Mouse (Mus musculus) forebrain, embryonic 14.5 days (tissue): ENCODE results near the gene Rps6ka1. TPM values are rescaled to one million over a fixed set of nuclear protein-coding genes. Genes with fewer than 3 reads are reported as not detected.
"Not testable (repeated sequence)": the region's sequence is repeated elsewhere in the genome, so short reads cannot be mapped to it uniquely, and the experiment has no call there.

ENCODE experiments used
- ATAC-seq: fragments of 200-750 bp; cut with Nextera tagmentation; 2 replicates; pipeline ENCODE4 v1.8.0; 2017; ENCODE audit warnings: mild to moderate bottlenecking, moderate library complexity
- DNase-seq: peaks from one replicate; pipeline ENCODE4 v3.0.0-alpha.2; 2015; ENCODE audit warnings: low spot score
- H3K27ac ChIP-seq: fragments of 300-500 bp; sonication (generic); 2 replicates; pipeline ENCODE4 v1.5.1; 2014; ENCODE audit warnings: low read depth, mild to moderate bottlenecking, control low read depth, low read length, moderate library complexity
- H3K27me3 ChIP-seq: fragments of 300-500 bp; sonication (generic); replicated peaks from 2 replicates; pipeline ENCODE4 v1.6.1; 2014; ENCODE audit warnings: low read length, control low read depth, mixed read lengths; ENCODE audit not compliant: control insufficient read depth, insufficient read depth
- H3K36me3 ChIP-seq: fragments of 300-500 bp; sonication (generic); 2 replicates; pipeline ENCODE4 v1.6.1; 2014; ENCODE audit warnings: low read length, control low read depth; ENCODE audit not compliant: control insufficient read depth, insufficient read depth
- H3K4me1 ChIP-seq: fragments of 300-500 bp; sonication (generic); 2 replicates; pipeline ENCODE4 v1.6.1; 2014; ENCODE audit warnings: antibody characterized with exemption, low read length, control low read depth; ENCODE audit not compliant: control insufficient read depth, insufficient read depth
- H3K4me2 ChIP-seq: fragments of 300-500 bp; sonication (generic); 2 replicates; pipeline ENCODE4 v1.6.1; 2014; ENCODE audit warnings: mild to moderate bottlenecking, control low read depth, low read length
- H3K4me3 ChIP-seq: fragments of 300-500 bp; sonication (generic); 2 replicates; pipeline ENCODE4 v1.5.1; 2014; ENCODE audit warnings: low read depth, low read length, control low read depth
- H3K9ac ChIP-seq: fragments of 300-500 bp; sonication (generic); 2 replicates; pipeline ENCODE4 v1.6.1; 2014; ENCODE audit warnings: mild to moderate bottlenecking, low read length, control low read depth, moderate library complexity
- H3K9me3 ChIP-seq: fragments of 300-500 bp; sonication (generic); replicated peaks from 2 replicates; pipeline ENCODE4 v1.6.1; 2016; ENCODE audit warnings: low read length, control low read depth, mixed read lengths; ENCODE audit not compliant: control insufficient read depth
- WGBS: fragments of 180-500 bp; shearing (Covaris S2); extraction: QIAGEN DNeasy Blood & Tissue Kit; methylation state at CpG from one replicate; pipeline ENCODE4 v1.1.7; 2014; 5-methylcytosine and 5-hydroxymethylcytosine counted together
- polyA plus RNA-seq: library from polyadenylated mRNA; unstranded; fragments of >200 nt; fragmentation: Nextera tagmentation; extraction: Ambion mirVana; gene quantifications from 2 replicates; pipeline ENCODE4 v1.2.1, GENCODE M21; 2014

Rps6ka1 gene
- polyA plus RNA-seq: 13.5 and 16.2 TPM in 2 replicates

DNA sequence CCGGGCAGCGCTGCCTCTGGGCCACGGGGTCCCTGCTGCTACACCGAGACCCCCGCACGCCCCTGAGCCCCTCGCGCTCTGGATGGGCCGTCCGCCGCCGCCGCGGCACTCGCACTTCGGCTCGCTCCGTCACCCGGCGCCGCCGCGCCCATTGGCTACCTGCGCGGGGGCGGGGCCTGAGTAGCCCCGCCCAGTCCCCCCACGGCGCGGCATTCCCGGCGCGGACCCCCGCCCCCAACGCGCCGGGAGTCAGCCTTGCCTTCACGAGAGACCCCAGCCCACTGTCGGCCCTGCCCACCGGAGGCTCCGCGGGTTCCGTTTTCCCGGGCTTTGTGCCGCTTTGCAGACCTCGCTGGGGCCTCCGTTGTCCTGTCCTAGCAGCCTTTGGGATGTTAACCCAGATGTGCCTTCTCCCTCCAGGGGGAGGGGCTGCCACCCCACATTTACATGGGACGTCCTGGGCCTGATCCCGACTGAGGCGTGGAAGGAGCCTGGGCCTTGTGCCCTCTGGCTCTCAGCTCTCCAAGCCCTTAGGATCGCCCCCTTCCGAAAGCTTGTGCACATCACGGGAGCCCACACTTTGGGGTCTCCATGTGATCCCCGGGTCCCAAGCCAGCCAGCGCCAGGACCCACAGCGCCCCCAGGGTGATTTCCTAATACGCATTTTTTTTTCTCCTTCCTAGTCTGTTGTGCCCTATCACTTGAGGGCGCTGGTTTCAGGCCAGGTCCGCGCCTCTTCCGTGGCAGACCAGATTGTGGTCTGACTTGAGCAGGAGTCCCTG is at the start of gene Rps6ka1:
Gene Rps6ka1, minus strand, starts transcription at position 126 of the 782 bp plus-strand sequence.
- peak; percentile 94 for ATAC-seq
- Histone ChIP-seq H3K4me2 (peak within 1 kb of the TSS; percentile 96), H3K4me3 (peak within 1 kb of the TSS; percentile 72), H3K9me3 (no peaks in the 10 kb centered on the region), H3K36me3 (no peaks in the 10 kb centered on the region), H3K27ac (peak within 1 kb of the TSS; percentile 41), H3K4me1 (no peaks in the 10 kb centered on the region), H3K9ac (peak within 1 kb of the TSS; percentile 79), H3K27me3 (no peaks in the 10 kb centered on the region)
- DNase-seq: peak; percentile 88
- under 1% methylated on average over 47 of the region's 61 CpGs for WGBS

- WGBS: 68% methylated on average over 3 of the region's 3 CpGs
- H3K4me3 ChIP-seq: no peak overlapping the region
- no peak overlapping the region for H3K9ac ChIP-seq
- H3K9me3 ChIP-seq: no peaks in the 10 kb centered on the region
- no peaks in the 10 kb centered on the region for H3K4me1 ChIP-seq
- no peaks in the 10 kb centered on the region for H3K36me3 ChIP-seq
- no peak overlapping the region for H3K27ac ChIP-seq
- no peak for ATAC-seq
- no peaks in the 10 kb centered on the region for H3K27me3 ChIP-seq
- no peak for DNase-seq
- no peak overlapping the region for H3K4me2 ChIP-seq
Observed at GRCm38 (mm10) chr4:133931785-133932184, 44.2 kb upstream of the Rps6ka1 start.

GRCm38 (mm10) chr4:133931349-133931748 is 43.8 kb upstream of the Rps6ka1 start:
- H3K4me1 ChIP-seq: no peaks in the 10 kb centered on the region
- no peak overlapping the region for H3K27ac ChIP-seq
- no peaks in the 10 kb centered on the region for H3K36me3 ChIP-seq
- no peak overlapping the region for H3K4me3 ChIP-seq
- DNase-seq: no peak
- H3K9me3 ChIP-seq: no peaks in the 10 kb centered on the region
- ATAC-seq: no peak
- H3K27me3 ChIP-seq: no peaks in the 10 kb centered on the region
- 16% methylated on average over 10 of the region's 10 CpGs for WGBS
- H3K9ac ChIP-seq: no peak overlapping the region
- H3K4me2 ChIP-seq: no peak overlapping the region

GRCm38 (mm10) chr4:133929278-133929670 is 41.7 kb upstream of the Rps6ka1 start:
- 59% methylated on average over 7 of the region's 7 CpGs for WGBS
- Histone ChIP-seq H3K9me3 (no peaks in the 10 kb centered on the region), H3K27me3 (no peaks in the 10 kb centered on the region)

DNA sequence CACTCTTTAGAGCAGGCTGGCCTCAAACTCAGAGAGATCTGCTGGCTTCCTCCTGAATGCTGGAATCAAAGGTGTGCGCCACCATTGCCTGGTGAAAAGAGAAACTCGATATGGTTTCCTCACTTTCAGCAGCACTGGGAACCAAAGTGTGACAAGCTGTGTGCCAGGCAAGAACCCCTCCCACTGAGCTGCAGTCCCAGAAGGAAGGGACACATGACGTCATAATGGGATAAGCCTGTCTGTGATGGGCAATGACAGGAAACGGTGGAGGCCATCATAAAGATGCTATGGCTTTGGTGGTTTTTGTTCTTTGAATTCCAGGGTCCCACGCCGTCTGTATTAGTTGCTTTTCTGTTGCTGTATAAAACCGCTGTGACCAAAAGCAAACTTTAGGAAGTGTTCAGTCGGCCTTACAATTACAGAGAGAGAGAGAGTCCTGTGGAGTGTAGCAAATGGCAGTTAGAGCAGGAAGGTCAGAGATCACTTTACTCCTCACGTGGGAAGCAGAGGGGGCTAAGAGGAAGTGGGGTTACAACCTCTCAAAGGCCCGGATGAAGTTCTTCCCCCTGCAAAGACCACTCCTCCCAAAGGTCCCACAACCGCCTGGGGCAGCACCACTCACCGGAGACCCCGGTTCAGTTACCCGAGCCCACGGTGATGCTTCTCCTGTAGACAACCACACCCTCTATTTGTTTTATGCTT is 41.1 kb upstream of the Rps6ka1 start:
- Histone ChIP-seq H3K36me3 (no peaks in the 10 kb centered on the region), H3K9me3 (no peaks in the 10 kb centered on the region), H3K27ac (no peak overlapping the region), H3K4me3 (no peak overlapping the region), H3K4me1 (no peaks in the 10 kb centered on the region), H3K9ac (no peak overlapping the region), H3K27me3 (no peaks in the 10 kb centered on the region), H3K4me2 (no peak overlapping the region)
- 75% methylated on average over 15 of the region's 15 CpGs for WGBS
- DNase-seq (no peak), ATAC-seq (no peak)

More at GRCm38 (mm10) chr4:133929278-133929670, 41.7 kb upstream of the Rps6ka1 start:
- Histone ChIP-seq H3K4me3 (no peak overlapping the region), H3K27ac (no peak overlapping the region), H3K4me2 (no peak overlapping the region), H3K36me3 (no peaks in the 10 kb centered on the region), H3K4me1 (no peaks in the 10 kb centered on the region), H3K9ac (no peak overlapping the region)
- DNase-seq (no peak), ATAC-seq (no peak)

DNA sequence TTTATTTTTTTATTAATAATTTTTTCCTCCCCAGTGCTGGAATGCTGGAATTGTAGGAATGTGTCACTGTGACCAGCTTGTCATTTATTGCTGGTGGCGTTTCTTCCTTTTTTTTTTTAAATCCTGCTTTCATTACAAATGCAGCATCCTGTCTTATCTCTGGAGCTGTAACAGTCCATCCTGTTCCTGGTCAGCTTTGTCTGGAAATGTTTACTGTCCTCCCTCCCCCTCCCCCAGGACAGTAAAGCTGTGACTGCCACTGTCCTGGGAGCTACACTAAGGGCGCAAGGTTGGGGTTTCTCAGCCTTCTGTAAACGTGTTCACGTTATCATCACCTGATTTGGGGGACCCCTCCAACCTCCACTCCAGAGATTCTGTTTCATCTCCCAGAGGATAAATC is 37.6 kb upstream of the Rps6ka1 start:
- 86% methylated on average over 4 of the region's 4 CpGs for WGBS
- no peak for ATAC-seq

DNA sequence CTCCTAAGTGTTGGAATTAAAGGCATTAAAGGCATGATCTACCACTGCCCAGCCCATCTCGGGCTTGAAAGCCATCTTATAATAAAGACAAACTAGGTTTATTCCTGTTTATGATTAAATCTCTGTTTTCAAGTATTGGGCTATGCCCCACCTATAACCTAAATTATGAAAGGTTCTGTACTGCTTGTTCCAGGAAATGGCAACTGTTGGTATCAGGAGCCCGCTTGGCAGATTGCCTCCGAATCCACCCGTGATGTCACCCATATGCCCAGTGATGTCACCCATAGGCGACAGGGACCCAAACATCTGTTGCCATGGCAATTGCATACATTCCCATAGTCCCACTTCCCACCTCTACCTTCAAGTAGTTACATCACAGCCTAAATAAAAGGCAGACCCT is 36.1 kb upstream of the Rps6ka1 start:
- H3K9ac ChIP-seq: no peak overlapping the region
- WGBS: 90% methylated on average over 5 of the region's 5 CpGs
- H3K4me1 ChIP-seq: no peaks in the 10 kb centered on the region
- ATAC-seq: no peak
- H3K36me3 ChIP-seq: no peaks in the 10 kb centered on the region
- no peak overlapping the region for H3K4me3 ChIP-seq
- H3K27ac ChIP-seq: no peak overlapping the region
- H3K9me3 ChIP-seq: no peaks in the 10 kb centered on the region
- H3K4me2 ChIP-seq: no peak overlapping the region
- DNase-seq: no peak
- no peaks in the 10 kb centered on the region for H3K27me3 ChIP-seq

More for the DNA sequence above, 37.6 kb upstream of the Rps6ka1 start:
- Histone ChIP-seq H3K4me3 (no peak overlapping the region), H3K4me2 (no peak overlapping the region), H3K9ac (no peak overlapping the region), H3K9me3 (no peaks in the 10 kb centered on the region), H3K36me3 (no peaks in the 10 kb centered on the region), H3K4me1 (no peaks in the 10 kb centered on the region), H3K27ac (no peak overlapping the region), H3K27me3 (no peaks in the 10 kb centered on the region)
- no peak for DNase-seq

DNA sequence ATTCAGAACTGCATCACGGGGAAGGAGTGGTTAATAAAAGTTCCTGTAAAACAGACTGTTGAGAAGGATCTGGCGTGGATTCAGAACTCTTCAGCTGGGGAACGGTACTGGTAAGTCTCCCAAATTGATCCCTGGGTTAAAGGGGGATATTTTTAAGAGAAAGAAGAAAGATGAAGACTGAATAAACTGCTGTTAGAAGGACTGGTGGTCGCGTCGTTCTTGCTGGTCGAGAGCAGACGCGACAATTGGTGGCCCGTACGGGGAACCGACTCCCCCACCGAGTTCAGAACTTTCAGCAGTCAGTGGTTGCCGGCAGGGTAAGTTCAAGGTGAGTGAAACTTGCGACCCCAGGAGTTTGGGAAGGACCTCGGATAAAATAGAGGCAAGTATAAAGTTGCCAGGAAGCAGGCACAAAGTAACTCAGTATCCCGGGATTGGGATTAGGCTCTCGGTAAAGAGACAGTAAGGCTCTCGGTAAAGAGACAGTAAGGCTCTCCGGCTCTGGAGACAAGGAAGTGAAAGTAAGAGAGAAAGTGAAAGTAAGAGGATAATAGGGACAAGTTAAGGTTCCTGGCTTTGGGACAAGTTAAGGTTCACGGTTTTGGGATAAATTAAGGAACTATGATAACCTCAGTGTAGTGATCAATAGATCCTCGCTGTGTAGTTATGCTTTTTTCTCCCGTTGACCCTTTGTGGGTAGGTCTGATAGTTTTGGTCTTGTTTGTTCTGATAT is 30.7 kb upstream of the Rps6ka1 start:
- H3K4me3 ChIP-seq, H3K4me1 ChIP-seq, H3K9me3 ChIP-seq, H3K4me2 ChIP-seq, H3K9ac ChIP-seq, H3K27me3 ChIP-seq, H3K36me3 ChIP-seq, ATAC-seq, H3K27ac ChIP-seq, DNase-seq: not testable (repeated sequence)
- 85% methylated on average over 13 of the region's 23 CpGs for WGBS
